Mouse (Mus musculus): Measurements from ENCODE around the gene Nemp2. TPM values are rescaled to one million over a fixed set of nuclear protein-coding genes. Genes with fewer than 3 reads are reported as not detected.

Nemp2 gene
- total RNA-seq, 1 experiment: 8.7 TPM

- peaks cover 0 to 3% of the 10 kb centered on the region in 2 experiments; a peak in 1 of 4 replicates for H3K4me1 ChIP-seq (ENCODE audit: control insufficient read depth in 2 of 2, insufficient read depth in 2 of 2, low read length in 2 of 2, poor library complexity in 1 of 2)
Measured at GRCm38 (mm10) chr1:52655153-52655552, 24.6 kb downstream of the Nemp2 start.

GRCm38 (mm10) chr1:52658160-52658559, 27.7 kb downstream of the Nemp2 start:
- in situ Hi-C loops (cut with MboI; ENCODE audit: low sequenced_read_pairs in 2 of 2, unreplicated experiment in 2 of 2): loop anchor here in 1 of 2 experiments (25.0 kb wide), 1 partner anchor 304 kb away; no protein-coding TSS in a partner anchor
- peaks cover 0 to 3% of the 10 kb centered on the region in 2 experiments; a peak in 1 of 4 replicates for H3K4me1 ChIP-seq (ENCODE audit: control insufficient read depth in 2 of 2, insufficient read depth in 2 of 2, low read length in 2 of 2, poor library complexity in 1 of 2)
- no peak overlapping the region for H3K4me3 ChIP-seq (ENCODE audit: insufficient read depth in 1 of 2, low read depth in 1 of 2, low read length in 2 of 2, poor library complexity in 1 of 2, severe bottlenecking in 1 of 2)
- no peak overlapping the region for H3K27ac ChIP-seq (ENCODE audit: insufficient read depth, low read depth, low read length, poor library complexity, severe bottlenecking)
- DNase-seq (ENCODE audit: low read depth, low spot score): no peak
- TF ChIP-seq ZC3H11A (IDR thresholded peaks at IDR 0.05; ENCODE audit: borderline replicate concordance, low read depth, low read length) (no peak), CHD2 (IDR thresholded peaks at IDR 0.05; ENCODE audit: low read depth, low read length) (no peak), HCFC1 (IDR thresholded peaks at IDR 0.05; ENCODE audit: borderline replicate concordance, insufficient read depth, low read length) (no peak), ZNF384 (IDR thresholded peaks at IDR 0.05; ENCODE audit: low read depth, low read length) (no peak), MAFK (IDR thresholded peaks at IDR 0.05; ENCODE audit: insufficient read depth, low read depth, low read length) (no peak)
- H3K9ac ChIP-seq (ENCODE audit: insufficient read depth, low read depth, low read length, poor library complexity, severe bottlenecking): no peak overlapping the region
- no peaks in the 10 kb centered on the region for H3K9me3 ChIP-seq (ENCODE audit: control insufficient read depth, insufficient read depth, low read depth, low read length)
- H3K36me3 ChIP-seq (ENCODE audit: control insufficient read depth, insufficient read depth, low read length, poor library complexity, severe bottlenecking): no peaks in the 10 kb centered on the region; the same call in 1 of the 2 replicates

More at GRCm38 (mm10) chr1:52655153-52655552, 24.6 kb downstream of the Nemp2 start:
- no peak overlapping the region for H3K9ac ChIP-seq (ENCODE audit: insufficient read depth, low read depth, low read length, poor library complexity, severe bottlenecking)
- no peak for DNase-seq (ENCODE audit: low read depth, low spot score)
- no peak overlapping the region for H3K27ac ChIP-seq (ENCODE audit: insufficient read depth, low read depth, low read length, poor library complexity, severe bottlenecking)
- no peaks in the 10 kb centered on the region for H3K9me3 ChIP-seq (ENCODE audit: control insufficient read depth, insufficient read depth, low read depth, low read length)
- no peak for TF ChIP-seq HCFC1 (IDR thresholded peaks at IDR 0.05; ENCODE audit: borderline replicate concordance, insufficient read depth, low read length)
- no peak for TF ChIP-seq ZC3H11A (IDR thresholded peaks at IDR 0.05; ENCODE audit: borderline replicate concordance, low read depth, low read length)
- TF ChIP-seq MAFK (IDR thresholded peaks at IDR 0.05; ENCODE audit: insufficient read depth, low read depth, low read length): no peak
- TF ChIP-seq CHD2 (IDR thresholded peaks at IDR 0.05; ENCODE audit: low read depth, low read length): no peak
- TF ChIP-seq ZNF384 (IDR thresholded peaks at IDR 0.05; ENCODE audit: low read depth, low read length): no peak
- H3K36me3 ChIP-seq (ENCODE audit: control insufficient read depth, insufficient read depth, low read length, poor library complexity, severe bottlenecking): no peaks in the 10 kb centered on the region; the same call in 1 of the 2 replicates
- no peak overlapping the region for H3K4me3 ChIP-seq (ENCODE audit: insufficient read depth in 1 of 2, low read depth in 1 of 2, low read length in 2 of 2, poor library complexity in 1 of 2, severe bottlenecking in 1 of 2)
- in situ Hi-C loops (cut with MboI; ENCODE audit: low sequenced_read_pairs in 2 of 2, unreplicated experiment in 2 of 2): loop anchor here in 1 of 2 experiments (25.0 kb wide), 1 partner anchor 307 kb away; no protein-coding TSS in a partner anchor

GRCm38 (mm10) chr1:52660278-52660677, 29.8 kb downstream of the Nemp2 start:
- in situ Hi-C loops (cut with MboI; ENCODE audit: low sequenced_read_pairs in 2 of 2, unreplicated experiment in 2 of 2): loop anchor here in 1 of 2 experiments (25.0 kb wide), 1 partner anchor 302 kb away; no protein-coding TSS in a partner anchor
- Histone ChIP-seq H3K9me3 (ENCODE audit: control insufficient read depth, insufficient read depth, low read depth, low read length) (no peaks in the 10 kb centered on the region), H3K36me3 (ENCODE audit: control insufficient read depth, insufficient read depth, low read length, poor library complexity, severe bottlenecking) (no peaks in the 10 kb centered on the region), H3K4me1 (ENCODE audit: control insufficient read depth in 2 of 2, insufficient read depth in 2 of 2, low read length in 2 of 2, poor library complexity in 1 of 2) (peaks cover 0 to 3% of the 10 kb centered on the region in 2 experiments; a peak in 1 of 4 replicates), H3K9ac (ENCODE audit: insufficient read depth, low read depth, low read length, poor library complexity, severe bottlenecking) (no peak overlapping the region), H3K4me3 (ENCODE audit: insufficient read depth in 1 of 2, low read depth in 1 of 2, low read length in 2 of 2, poor library complexity in 1 of 2, severe bottlenecking in 1 of 2) (no peak overlapping the region), H3K27ac (ENCODE audit: insufficient read depth, low read depth, low read length, poor library complexity, severe bottlenecking) (no peak overlapping the region)
- TF ChIP-seq HCFC1 (IDR thresholded peaks at IDR 0.05; ENCODE audit: borderline replicate concordance, insufficient read depth, low read length) (no peak), MAFK (IDR thresholded peaks at IDR 0.05; ENCODE audit: insufficient read depth, low read depth, low read length) (no peak), ZNF384 (IDR thresholded peaks at IDR 0.05; ENCODE audit: low read depth, low read length) (no peak), ZC3H11A (IDR thresholded peaks at IDR 0.05; ENCODE audit: borderline replicate concordance, low read depth, low read length) (no peak), CHD2 (IDR thresholded peaks at IDR 0.05; ENCODE audit: low read depth, low read length) (no peak)
- no peak for DNase-seq (ENCODE audit: low read depth, low spot score)

- peaks cover 0 to 3% of the 10 kb centered on the region in 2 experiments; a peak in 1 of 4 replicates for H3K4me1 ChIP-seq (ENCODE audit: control insufficient read depth in 2 of 2, insufficient read depth in 2 of 2, low read length in 2 of 2, poor library complexity in 1 of 2)
- H3K27ac ChIP-seq (ENCODE audit: insufficient read depth, low read depth, low read length, poor library complexity, severe bottlenecking): no peak overlapping the region
- H3K4me3 ChIP-seq (ENCODE audit: insufficient read depth in 1 of 2, low read depth in 1 of 2, low read length in 2 of 2, poor library complexity in 1 of 2, severe bottlenecking in 1 of 2): no peak overlapping the region
- no peaks in the 10 kb centered on the region for H3K9me3 ChIP-seq (ENCODE audit: control insufficient read depth, insufficient read depth, low read depth, low read length)
- H3K36me3 ChIP-seq (ENCODE audit: control insufficient read depth, insufficient read depth, low read length, poor library complexity, severe bottlenecking): no peaks in the 10 kb centered on the region
- no peak overlapping the region for H3K9ac ChIP-seq (ENCODE audit: insufficient read depth, low read depth, low read length, poor library complexity, severe bottlenecking)
- no peak for DNase-seq (ENCODE audit: low read depth, low spot score)
- no peak for TF ChIP-seq MAFK (IDR thresholded peaks at IDR 0.05; ENCODE audit: insufficient read depth, low read depth, low read length)
- TF ChIP-seq CHD2 (IDR thresholded peaks at IDR 0.05; ENCODE audit: low read depth, low read length): no peak
- TF ChIP-seq HCFC1 (IDR thresholded peaks at IDR 0.05; ENCODE audit: borderline replicate concordance, insufficient read depth, low read length): no peak
- TF ChIP-seq ZC3H11A (IDR thresholded peaks at IDR 0.05; ENCODE audit: borderline replicate concordance, low read depth, low read length): no peak
- TF ChIP-seq ZNF384 (IDR thresholded peaks at IDR 0.05; ENCODE audit: low read depth, low read length): no peak
- in situ Hi-C loops (cut with MboI; ENCODE audit: low sequenced_read_pairs in 2 of 2, unreplicated experiment in 2 of 2): loop anchor here in 1 of 2 experiments (25.0 kb wide), 1 partner anchor 302 kb away; no protein-coding TSS in a partner anchor
Measured at GRCm38 (mm10) chr1:52660765-52661164, 30.3 kb downstream of the Nemp2 start.

All from ES-E14 (cell line).